Mouse (Mus musculus) lung, postnatal 14 days (tissue): ENCODE measurements at regions not wholly inside any gene's neighbourhood (a gene's known extent, or its start where the extent isn't known, plus 50 kb on each side); places are given as distances from the start of the nearest gene placed in this dataset.

Experiments
- DNase-seq: peaks from one replicate; pipeline ENCODE4 v3.0.0; 2021

DNA sequence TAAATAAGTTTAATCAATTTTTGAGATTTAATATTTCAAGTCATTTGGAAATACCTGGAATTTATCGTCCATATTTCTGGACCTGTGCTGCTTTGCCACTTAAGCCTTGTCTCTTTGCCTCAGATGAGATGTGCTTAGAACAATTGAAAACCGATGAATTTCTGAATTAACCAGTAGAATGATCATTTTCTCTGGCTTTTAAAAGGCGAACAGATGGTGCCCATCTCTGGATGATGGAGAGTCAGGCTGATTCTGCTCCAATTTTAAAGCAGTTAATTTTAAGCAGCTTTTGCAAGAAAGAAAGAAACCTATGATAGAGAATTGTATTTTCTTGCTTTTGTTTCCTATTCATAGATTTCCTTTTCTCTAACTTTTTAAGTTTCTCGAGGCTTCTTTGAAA, 767.7 kb downstream of the Hace1 start:
- no peak for DNase-seq

DNA sequence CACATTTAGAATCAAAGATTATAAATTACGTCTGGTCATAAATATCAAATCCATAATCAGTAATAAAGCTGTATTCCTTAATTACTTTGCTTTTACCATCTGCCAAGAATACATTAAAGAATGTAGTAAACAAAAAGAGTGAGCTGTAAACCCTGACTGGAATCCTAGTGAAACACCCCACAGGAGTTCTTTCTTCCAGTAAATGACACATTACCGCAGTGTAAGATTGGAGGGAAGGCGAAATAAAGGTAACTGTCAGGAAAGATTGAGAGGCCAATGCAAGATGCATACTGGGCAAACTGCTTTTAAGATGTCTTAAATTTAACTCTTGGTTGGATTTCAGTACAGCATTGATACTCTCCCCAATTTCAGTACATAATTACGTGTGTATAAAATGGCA, 772.0 kb downstream of the Hace1 start:
- DNase-seq = no peak

- no peak for DNase-seq
Observed at GRCm38 (mm10) chr10:46350196-46350595, 772.6 kb downstream of the Hace1 start.

GRCm38 (mm10) chr10:46356775-46357174, 779.1 kb downstream of the Hace1 start:
- DNase-seq = no peak

DNA sequence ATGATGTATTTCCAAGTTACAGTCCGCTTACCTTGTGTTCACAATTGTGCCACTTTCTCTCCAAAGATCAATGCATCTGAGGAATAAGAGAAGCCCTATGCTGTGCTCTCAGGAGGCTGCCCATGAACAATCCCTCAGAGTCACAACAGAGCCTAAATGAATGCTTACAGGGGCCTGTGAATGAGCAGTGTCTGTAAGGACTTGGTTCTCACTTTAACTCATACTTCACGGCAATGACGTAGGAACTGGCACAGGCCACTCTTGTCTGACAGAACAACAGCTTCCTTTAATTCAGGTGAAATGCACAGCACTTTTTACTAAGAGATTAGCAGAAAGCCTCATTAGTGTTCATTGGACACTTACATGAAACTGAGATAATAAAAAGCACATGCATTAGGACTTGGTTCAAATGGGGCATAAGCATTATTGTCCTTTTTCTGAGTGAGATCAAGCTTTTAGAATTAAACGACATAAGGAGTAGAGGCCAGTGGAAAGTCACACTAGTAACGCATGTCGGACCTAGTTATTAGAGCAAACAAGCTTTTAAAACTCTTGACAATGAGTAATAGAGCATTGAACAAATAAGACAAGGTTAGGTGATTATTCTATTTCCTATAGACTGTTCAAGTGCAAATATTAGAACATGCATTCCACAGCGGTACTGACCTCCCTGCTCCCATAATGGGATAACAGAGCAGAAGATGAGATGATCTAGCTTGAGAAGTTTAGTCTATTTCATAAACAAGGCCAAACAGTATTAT, 796.3 kb downstream of the Hace1 start:
- DNase-seq = no peak

DNA sequence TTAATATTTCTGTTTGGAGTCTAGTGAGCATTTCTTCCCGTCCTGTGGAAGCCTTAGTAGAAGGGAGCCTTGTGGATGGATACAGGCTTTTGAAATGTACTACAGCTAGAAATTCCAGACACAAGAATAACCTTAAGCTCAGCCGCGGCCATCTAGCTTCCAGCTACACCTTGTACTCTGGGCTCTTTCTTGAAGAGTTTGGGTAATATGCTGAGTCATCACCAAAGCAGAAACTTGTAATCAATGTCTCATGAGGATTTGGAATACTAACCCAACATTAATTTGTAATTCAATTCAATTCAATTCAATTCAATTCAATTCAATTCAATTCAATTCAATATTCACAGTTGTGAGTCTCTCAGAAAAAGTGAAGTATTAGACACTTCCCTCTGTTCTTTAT, 797.0 kb downstream of the Hace1 start:
- no peak for DNase-seq

DNA sequence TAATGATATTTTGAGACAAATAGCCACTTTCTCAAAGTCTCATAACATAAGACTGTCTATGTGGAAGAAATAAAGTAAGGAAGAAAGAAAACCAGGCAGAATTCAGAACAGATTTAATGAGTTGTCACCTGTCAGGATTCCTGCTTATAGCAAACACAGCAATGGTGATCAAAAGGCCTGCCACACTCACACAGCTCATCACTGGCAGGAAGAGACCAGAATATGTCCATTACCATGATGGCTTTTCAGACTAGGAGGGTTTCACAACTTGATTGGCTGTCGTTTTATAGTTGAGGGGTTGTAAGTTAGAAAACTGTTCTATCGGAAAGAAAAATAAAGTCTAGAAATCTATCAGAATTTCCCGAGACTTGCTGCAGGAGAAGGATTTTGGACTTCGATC, 819.5 kb downstream of the Hace1 start:
- DNase-seq = no peak

- DNase-seq = no peak
Observed at GRCm38 (mm10) chr10:46403883-46404282, 826.3 kb downstream of the Hace1 start.
